15 mouse cellular contexts compared by ENCODE assay signal in the genomic region with DNA sequence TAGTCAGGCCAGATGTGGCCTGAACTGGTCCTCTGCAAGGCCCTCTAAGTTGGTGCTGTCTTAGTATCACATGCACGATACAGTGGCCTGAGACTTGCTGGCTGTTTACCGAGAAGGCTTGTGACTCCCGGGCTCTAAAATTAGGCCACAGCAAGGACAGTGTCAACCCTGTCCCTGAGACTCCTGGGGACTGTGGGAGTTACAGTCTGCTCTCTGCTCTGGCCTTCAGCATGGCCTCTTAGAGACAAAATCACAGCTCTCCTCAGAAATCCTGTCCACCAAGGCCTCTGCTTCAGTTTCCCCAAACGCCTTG. TPM values are rescaled to one million over a fixed set of nuclear protein-coding genes. Genes with fewer than 3 reads are reported as not detected.
DNase-seq lines count a peak whose midpoint lies in the region; ATAC-seq and TF ChIP-seq lines count a peak whose summit lies in the region.
"Had no signal": no experiment of that assay in that cellular context is flagged by ENCODE, and none has a peak within 500 bp of the region (broad histone marks: within the 10 kb centered on the region; RNA-seq: fewer than 3 reads in every experiment).

No protein-coding gene starts in this region.

- 52% methylated on average over 4 of the region's 4 CpGs for WGBS in heart, postnatal 0 days
- WGBS in midbrain, embryonic 13.5 days = 82% methylated on average over 4 of the region's 4 CpGs
- WGBS in liver, embryonic 12.5 days (ENCODE audit: insufficient replicate concordance) = 77% methylated on average over 4 of the region's 4 CpGs

- no peak overlapping the region for H3K4me2 ChIP-seq in heart, postnatal 0 days (ENCODE audit: low read depth, low read length)
- H3K4me2 ChIP-seq in midbrain, embryonic 13.5 days (replicated peaks) = no peak overlapping the region
- no peak overlapping the region for H3K4me2 ChIP-seq in liver, embryonic 12.5 days

- no peaks in the 10 kb centered on the region for H3K9me3 ChIP-seq in heart, postnatal 0 days (replicated peaks; ENCODE audit: control insufficient read depth, low read length)
- H3K9me3 ChIP-seq in midbrain, embryonic 13.5 days = no peaks in the 10 kb centered on the region
- no peaks in the 10 kb centered on the region for H3K9me3 ChIP-seq in liver, embryonic 12.5 days (replicated peaks)

- peak; percentile 84 for DNase-seq in gastrocnemius, adult 18-20 months (ENCODE audit: low spot score)
- DNase-seq in gastrocnemius, postnatal 4 days (ENCODE audit: low spot score in 2 of 2) = no peak
- peak; percentile 79 for DNase-seq in adrenal gland, adult 2 months
- peak; percentile 78 to 84 for DNase-seq in heart, adult 18-20 months
- peak; percentile 35 for DNase-seq in heart, postnatal 0 days (ENCODE audit: low spot score)
- DNase-seq in spleen, postnatal 10 days (ENCODE audit: low spot score in 2 of 2) = no peak
- DNase-seq: cerebellum, adult 8-10 months; layer of hippocampus, adult 9-11 months; right cerebral cortex, postnatal 14 days; thymus, postnatal 25 days had no signal

- H3K36me3 ChIP-seq in heart, postnatal 0 days (replicated peaks; ENCODE audit: control insufficient read depth, insufficient read depth, low read length) = no peaks in the 10 kb centered on the region
- H3K36me3 ChIP-seq in midbrain, embryonic 13.5 days = no peaks in the 10 kb centered on the region
- H3K36me3 ChIP-seq in liver, embryonic 12.5 days = no peaks in the 10 kb centered on the region

- peaks cover 20% of the 10 kb centered on the region for H3K27me3 ChIP-seq in heart, postnatal 0 days (ENCODE audit: control insufficient read depth, insufficient read depth, low read length)
- peaks cover 48% of the 10 kb centered on the region for H3K27me3 ChIP-seq in midbrain, embryonic 13.5 days
- H3K27me3 ChIP-seq in liver, embryonic 12.5 days (replicated peaks) = peaks cover 44% of the 10 kb centered on the region

- H3K27ac ChIP-seq in heart, postnatal 0 days (ENCODE audit: low read depth) = peak overlapping the region; percentile 63
- H3K27ac ChIP-seq in midbrain, embryonic 13.5 days = no peak overlapping the region
- no peak overlapping the region for H3K27ac ChIP-seq in liver, embryonic 12.5 days
- H3K27ac ChIP-seq: kidney, postnatal 0 days; liver, embryonic 14.5 days had no signal

- TF ChIP-seq CTCF in heart, postnatal 0 days (IDR thresholded peaks at IDR 0.05; ENCODE audit: low read depth) = no peak

- peaks cover 19% of the 10 kb centered on the region for H3K4me1 ChIP-seq in heart, postnatal 0 days (ENCODE audit: control insufficient read depth, insufficient read depth)
- peaks cover 15% of the 10 kb centered on the region for H3K4me1 ChIP-seq in midbrain, embryonic 13.5 days (replicated peaks)
- H3K4me1 ChIP-seq in liver, embryonic 12.5 days = peaks cover 14% of the 10 kb centered on the region

- no peak for TF ChIP-seq EP300 in heart, postnatal 0 days (IDR thresholded peaks at IDR 0.05; ENCODE audit: low read depth)

- H3K9ac ChIP-seq in heart, postnatal 0 days (replicated peaks; ENCODE audit: low read depth, low read length) = no peak overlapping the region
- H3K9ac ChIP-seq in midbrain, embryonic 13.5 days (replicated peaks) = no peak overlapping the region
- H3K9ac ChIP-seq in liver, embryonic 12.5 days = no peak overlapping the region
- H3K9ac ChIP-seq: liver, embryonic 14.5 days had no signal

- no peak overlapping the region for H3K4me3 ChIP-seq in heart, postnatal 0 days (ENCODE audit: low read depth, low read length)
- no peak overlapping the region for H3K4me3 ChIP-seq in midbrain, embryonic 13.5 days (replicated peaks)
- no peak overlapping the region for H3K4me3 ChIP-seq in liver, embryonic 12.5 days

- ATAC-seq in heart, postnatal 0 days (ENCODE audit: insufficient read depth, low read depth) = peak; percentile 77
- no peak for ATAC-seq in midbrain, embryonic 13.5 days
- no peak for ATAC-seq in liver, embryonic 12.5 days
- ATAC-seq: hindbrain, embryonic 16.5 days had no signal

RNA-seq across cellular contexts. Expression of a gene that starts 20.5 kb away (rescaled TPM):
- 10 to 100 TPM; 57.6 to 68.1 TPM for total RNA-seq in gastrocnemius, adult 18-20 months (2021)
- 10 to 100 TPM; 37.8 to 40.4 TPM for total RNA-seq in gastrocnemius, postnatal 4 days (2021)
- 100 to 1,000 TPM; 146 to 317 TPM for total RNA-seq in adrenal gland, adult 2 months (2021)
- polyA plus RNA-seq in adrenal gland, adult 2 months (2012; rRNA removed) = 26.4 and 29.9 TPM in 2 replicates
- 10 to 100 TPM; 81.8 to 82.3 TPM for total RNA-seq in heart, adult 18-20 months (2021)
- total RNA-seq in heart, postnatal 0 days (2014; rRNA removed; ENCODE audit: low replicate concordance) = 28.2 and 35.5 TPM in 2 replicates
- polyA plus RNA-seq in heart, postnatal 0 days (2015; fragmentation: Nextera tagmentation; extraction: Ambion mirVana) = 53.0 and 54.8 TPM in 2 replicates
- polyA plus RNA-seq in midbrain, embryonic 13.5 days (2015; fragmentation: Nextera tagmentation; extraction: Ambion mirVana) = 230 and 231 TPM in 2 replicates
- polyA plus RNA-seq in liver, embryonic 12.5 days (2016; fragmentation: Nextera tagmentation; extraction: Ambion mirVana) = 137 and 147 TPM in 2 replicates

RNA-seq across cellular contexts. Expression of a gene that starts 32.6 kb away (rescaled TPM):
- total RNA-seq in gastrocnemius, adult 18-20 months (2021) = under 1 TPM; 0.07 to 0.11 TPM
- total RNA-seq in gastrocnemius, postnatal 4 days (2021) = under 1 TPM in 1 of 2 experiments, not detected in 1; 0.07 TPM
- total RNA-seq in adrenal gland, adult 2 months (2021) = under 1 TPM; 0.12 to 0.73 TPM
- 0.18 and 0.37 TPM in 2 replicates for polyA plus RNA-seq in adrenal gland, adult 2 months (2012; rRNA removed)
- under 1 TPM in 1 of 2 experiments, not detected in 1; 0.08 TPM for total RNA-seq in heart, adult 18-20 months (2021)
- not detected in 2 replicates for total RNA-seq in heart, postnatal 0 days (2014; rRNA removed; ENCODE audit: low replicate concordance)
- 0.05 TPM in 1 of 2 replicates, not detected in the other for polyA plus RNA-seq in heart, postnatal 0 days (2015; fragmentation: Nextera tagmentation; extraction: Ambion mirVana)
- polyA plus RNA-seq in midbrain, embryonic 13.5 days (2015; fragmentation: Nextera tagmentation; extraction: Ambion mirVana) = 0.81 and 0.87 TPM in 2 replicates
- not detected in 2 replicates for polyA plus RNA-seq in liver, embryonic 12.5 days (2016; fragmentation: Nextera tagmentation; extraction: Ambion mirVana)
- polyA plus RNA-seq: liver, embryonic 14.5 days had no signal

RNA-seq across cellular contexts. Expression of a gene that starts 52.2 kb away (rescaled TPM):
- 100 to 1,000 TPM; 115 to 135 TPM for total RNA-seq in gastrocnemius, adult 18-20 months (2021)
- 100 to 1,000 TPM; 179 to 184 TPM for total RNA-seq in gastrocnemius, postnatal 4 days (2021)
- total RNA-seq in adrenal gland, adult 2 months (2021) = 100 to 1,000 TPM; 199 to 205 TPM
- 113 and 119 TPM in 2 replicates for polyA plus RNA-seq in adrenal gland, adult 2 months (2012; rRNA removed)
- 100 to 1,000 TPM; 180 to 192 TPM for total RNA-seq in heart, adult 18-20 months (2021)
- 137 and 148 TPM in 2 replicates for total RNA-seq in heart, postnatal 0 days (2014; rRNA removed; ENCODE audit: low replicate concordance)
- polyA plus RNA-seq in heart, postnatal 0 days (2015; fragmentation: Nextera tagmentation; extraction: Ambion mirVana) = 140 and 151 TPM in 2 replicates
- 200 and 207 TPM in 2 replicates for polyA plus RNA-seq in midbrain, embryonic 13.5 days (2015; fragmentation: Nextera tagmentation; extraction: Ambion mirVana)
- 110 and 112 TPM in 2 replicates for polyA plus RNA-seq in liver, embryonic 12.5 days (2016; fragmentation: Nextera tagmentation; extraction: Ambion mirVana)

Comparison
In these comparisons a context has a peak if more than half of its experiments do, and no peak if none do; other contexts are left out.
1. DNase-seq: peak in gastrocnemius, adult 18-20 months (single experiment), adrenal gland, adult 2 months (single experiment), heart, adult 18-20 months (2 of 2) and heart, postnatal 0 days (single experiment); none in gastrocnemius, postnatal 4 days (0 of 2) and spleen, postnatal 10 days (0 of 2).